Mouse (Mus musculus): ENCODE measurements around the gene Map4k2. TPM values are rescaled to one million over a fixed set of nuclear protein-coding genes. Genes with fewer than 3 reads are reported as not detected.

Gene Map4k2
- 100 to 1,000 TPM; 153 to 184 TPM for polyA plus RNA-seq (2017; shearing (Covaris generic))

GRCm38 (mm10) chr19:6340524-6341452 lies at the start of gene Map4k2:
Gene Map4k2 (plus strand): TSS chr19:6341135.

GRCm38 (mm10) chr19:6306137-6306551 lies 34.8 kb upstream of the Map4k2 start, which contains the start of gene Cdc42bpg:
Gene Cdc42bpg (plus strand): TSS chr19:6306456.

GRCm38 (mm10) chr19:6334673-6335457 lies 6.1 kb upstream of the Map4k2 start, which contains the start of gene Men1:
Gene Men1 (plus strand): TSS chr19:6334979.

GRCm38 (mm10) chr19:6363411-6364240 lies 22.7 kb downstream of the Map4k2 start, which contains the start of gene Sf1:
Gene Sf1 (plus strand): TSS chr19:6363690.

GRCm38 (mm10) chr19:6384128-6384527 lies 43.2 kb downstream of the Map4k2 start, which contains the start of gene Pygm:
Gene Pygm (plus strand): TSS chr19:6384399.

GRCm38 (mm10) chr19:6399285-6400095 lies 58.6 kb downstream of the Map4k2 start, which contains the start of gene Rasgrp2:
Gene Rasgrp2 (plus strand): TSS chr19:6399340.

Other genes starting within 250 kb of the Map4k2 start
- gene AC131692.1, start 246.7 kb upstream of the Map4k2 start, polyA plus RNA-seq (2017; shearing (Covaris generic)) = 1 to 10 TPM in 1 of 2 experiments, not detected in 1; 1.3 TPM
- gene Naaladl1, start 235.4 kb upstream of the Map4k2 start, polyA plus RNA-seq (2017; shearing (Covaris generic)) = 1 to 10 TPM in 1 of 2 experiments, under 1 TPM in 1; 0.14 to 1.2 TPM
- 10 to 100 TPM; 17.7 to 37.8 TPM for gene Sac3d1, start 222.5 kb upstream of the Map4k2 start, polyA plus RNA-seq (2017; shearing (Covaris generic))
- 10 to 100 TPM; 29.5 to 41.7 TPM for gene Snx15, start 212.8 kb upstream of the Map4k2 start, polyA plus RNA-seq (2017; shearing (Covaris generic))
- gene Batf2, start 200.2 kb upstream of the Map4k2 start, polyA plus RNA-seq (2017; shearing (Covaris generic)) = not detected
- gene Arl2, start 199.6 kb upstream of the Map4k2 start, polyA plus RNA-seq (2017; shearing (Covaris generic)) = 10 to 100 TPM; 18.3 to 30.3 TPM
- gene Majin, start 156.7 kb upstream of the Map4k2 start, polyA plus RNA-seq (2017; shearing (Covaris generic)) = 1 to 10 TPM in 1 of 2 experiments, not detected in 1; 1.2 TPM
- not detected for gene Gpha2, start 114.8 kb upstream of the Map4k2 start, polyA plus RNA-seq (2017; shearing (Covaris generic))
- gene Ppp2r5b, start 105.3 kb upstream of the Map4k2 start, polyA plus RNA-seq (2017; shearing (Covaris generic)) = 10 to 100 TPM; 21.9 to 26.7 TPM
- 10 to 100 TPM; 23.5 to 31.5 TPM for gene Atg2a, start 99.5 kb upstream of the Map4k2 start, polyA plus RNA-seq (2017; shearing (Covaris generic))
- 10 to 100 TPM; 22.3 to 27.6 TPM for gene Ehd1, start 64.4 kb upstream of the Map4k2 start, polyA plus RNA-seq (2017; shearing (Covaris generic))
- under 1 TPM; 0.11 to 0.46 TPM for gene Cdc42bpg, start 34.7 kb upstream of the Map4k2 start, polyA plus RNA-seq (2017; shearing (Covaris generic))
- gene Men1, start 6.2 kb upstream of the Map4k2 start, polyA plus RNA-seq (2017; shearing (Covaris generic)) = 10 to 100 TPM; 48.2 to 74.8 TPM
- 100 to 1,000 TPM; 262 to 306 TPM for gene Sf1, start 22.6 kb downstream of the Map4k2 start, polyA plus RNA-seq (2017; shearing (Covaris generic))
- 1 to 10 TPM; 3.0 to 3.4 TPM for gene Pygm, start 43.3 kb downstream of the Map4k2 start, polyA plus RNA-seq (2017; shearing (Covaris generic))
- 100 to 1,000 TPM; 141 to 333 TPM for gene Rasgrp2, start 58.2 kb downstream of the Map4k2 start, polyA plus RNA-seq (2017; shearing (Covaris generic))
- under 1 TPM; 0.28 to 0.58 TPM for gene Nrxn2, start 77.6 kb downstream of the Map4k2 start, polyA plus RNA-seq (2017; shearing (Covaris generic))
- gene Slc22a12, start 201.9 kb downstream of the Map4k2 start, polyA plus RNA-seq (2017; shearing (Covaris generic)) = not detected

All from inflammation-experienced regulatory T-cells (primary cell).